Mouse (Mus musculus): Measurements from ENCODE around the gene Pdcd7.
"Not testable (repeated sequence)": the region's sequence is repeated elsewhere in the genome, so short reads cannot be mapped to it uniquely, and the experiment has no call there.

Pdcd7 gene

DNA sequence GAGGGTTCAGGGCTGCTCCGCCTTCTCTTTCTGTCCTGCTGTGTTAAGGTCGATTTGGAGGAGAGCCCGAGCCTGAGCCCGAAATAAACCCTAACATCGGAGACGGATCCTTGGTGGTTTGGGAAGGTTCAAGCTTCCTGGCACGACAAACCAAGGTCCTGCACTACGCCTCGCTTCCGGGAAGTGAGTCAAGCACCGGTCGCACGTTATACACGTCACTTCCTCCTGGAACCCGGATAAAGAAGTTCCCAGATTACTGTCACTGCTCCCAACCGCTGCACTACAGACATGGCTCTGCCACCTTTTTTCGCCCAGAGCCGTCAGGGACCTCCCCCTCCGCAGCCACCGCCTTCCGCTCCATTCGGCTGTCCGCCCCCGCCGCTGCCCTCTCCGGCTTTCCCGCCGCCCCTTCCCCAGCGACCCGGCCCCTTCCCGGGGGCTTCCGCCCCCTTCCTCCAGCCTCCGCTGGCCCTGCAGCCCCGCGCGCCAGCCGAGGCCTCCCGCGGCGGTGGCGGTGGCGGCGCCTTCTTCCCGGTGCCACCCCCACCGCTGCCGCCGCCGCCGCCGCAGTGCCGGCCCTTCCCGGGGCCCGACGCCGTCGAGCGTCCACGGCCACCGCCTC lies at the start of gene Pdcd7:
Gene Pdcd7 (plus strand): TSS at position 251 of the 622 bp plus-strand sequence.
- peak; percentile 88 to 89 for DNase-seq

DNA sequence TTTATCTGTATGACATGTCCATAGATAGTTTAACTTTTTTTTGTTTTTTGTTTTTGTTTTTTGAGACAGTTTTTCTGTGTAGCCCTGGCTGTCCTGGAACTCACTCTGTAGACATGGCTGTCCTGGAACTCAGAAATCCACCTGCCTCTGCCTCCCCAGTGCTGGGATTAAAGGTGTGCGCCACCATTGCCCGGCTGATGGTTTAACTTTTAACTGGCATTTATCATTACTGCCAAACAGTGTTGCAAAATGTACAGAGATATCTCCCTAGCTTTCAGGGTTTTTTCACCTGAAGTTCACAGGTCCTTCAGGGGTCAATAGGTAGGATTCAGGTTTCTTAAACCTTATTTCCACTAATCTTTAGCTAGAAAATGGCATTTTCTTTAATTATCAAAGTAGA lies 48.8 kb upstream of the Pdcd7 start:
- DNase-seq = no peak

DNA sequence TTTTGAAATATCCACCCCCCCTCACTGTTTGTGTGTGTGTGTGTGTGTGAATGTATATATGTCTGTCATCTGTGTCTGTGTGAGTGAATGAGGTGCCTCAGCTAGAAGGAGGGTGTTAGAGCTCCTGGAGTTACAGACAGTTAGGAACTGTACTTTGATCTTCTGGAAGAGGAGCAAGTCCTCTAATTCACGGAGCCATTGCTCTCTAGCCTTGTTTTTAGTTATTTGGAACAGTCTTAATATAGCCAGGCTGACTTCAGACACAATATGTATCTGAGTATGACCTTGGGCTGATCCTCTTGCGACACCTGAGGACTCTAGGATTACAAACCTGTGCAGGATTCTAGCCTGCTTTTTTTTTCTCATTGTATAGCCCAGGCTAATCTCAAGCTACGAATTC lies 47.1 kb upstream of the Pdcd7 start:
- DNase-seq = no peak

DNA sequence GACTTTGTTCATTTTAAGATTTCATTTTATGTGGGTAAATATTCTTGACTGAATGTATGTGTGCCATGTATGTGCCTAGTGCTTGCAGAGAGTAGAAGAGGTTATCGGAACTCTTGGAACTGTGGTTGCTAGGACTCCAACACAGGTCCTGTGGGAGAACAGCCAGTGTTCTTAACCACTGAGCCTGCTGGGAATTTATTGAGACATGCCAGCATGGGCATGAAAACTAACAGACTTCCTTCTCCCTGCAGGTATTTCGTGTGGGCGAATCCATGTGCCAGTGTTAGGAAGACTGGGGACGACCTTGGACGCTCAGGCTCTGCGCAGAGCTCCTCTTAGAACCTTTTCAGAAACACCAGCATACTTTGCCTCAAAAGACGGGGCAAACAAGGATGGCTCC lies 46.3 kb upstream of the Pdcd7 start:
- DNase-seq = no peak

DNA sequence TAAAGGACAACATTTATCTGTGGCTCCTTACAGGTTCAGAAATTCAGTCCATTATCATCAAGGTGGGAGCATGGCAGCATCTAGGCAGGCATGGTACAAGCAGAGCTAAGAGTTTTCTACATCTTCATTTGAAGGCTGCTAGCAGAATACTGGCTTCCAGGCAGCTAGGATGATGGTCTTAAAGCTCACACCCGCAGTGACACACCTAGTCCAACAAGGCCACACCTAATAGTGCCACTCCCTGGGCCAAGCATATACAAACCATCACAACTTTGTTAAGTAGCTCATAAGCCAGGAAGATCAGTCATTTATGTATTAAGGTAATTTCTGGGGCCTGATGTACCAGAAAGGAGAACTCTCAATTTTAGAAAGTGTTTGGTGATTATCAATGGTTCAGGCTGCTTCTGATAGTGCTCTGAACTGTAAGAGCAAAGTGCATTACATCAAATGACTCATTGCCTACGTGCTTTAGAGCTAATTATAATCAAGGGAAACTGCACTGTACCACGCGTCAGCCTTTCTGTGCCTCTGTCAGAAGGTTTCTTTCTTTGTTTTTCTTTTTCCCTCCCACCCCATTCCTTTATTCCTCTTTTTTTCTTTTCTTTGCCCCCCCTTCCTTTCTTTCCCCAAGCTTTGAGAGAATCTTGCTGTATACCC lies 43.4 kb upstream of the Pdcd7 start:
- DNase-seq = no peak

DNA sequence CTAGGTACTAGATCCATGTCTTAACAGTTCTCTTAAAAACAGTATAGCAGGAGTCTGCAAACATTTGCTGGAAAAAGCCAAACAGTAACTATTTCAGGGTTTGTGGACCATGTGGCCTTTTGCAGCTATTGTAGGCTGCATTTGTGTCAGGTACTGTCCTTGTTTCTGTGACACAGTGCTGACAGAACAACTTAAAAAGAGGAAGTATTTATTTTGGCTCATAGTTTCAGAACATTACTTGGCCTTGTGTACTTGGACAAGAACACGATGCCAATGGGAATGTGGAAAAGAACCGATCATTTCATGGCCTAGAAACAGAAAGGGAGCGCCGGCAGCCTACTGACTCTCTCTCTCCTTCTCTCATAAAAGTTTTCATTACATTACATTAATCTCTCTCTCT lies 42.3 kb upstream of the Pdcd7 start:
- no peak for DNase-seq

DNA sequence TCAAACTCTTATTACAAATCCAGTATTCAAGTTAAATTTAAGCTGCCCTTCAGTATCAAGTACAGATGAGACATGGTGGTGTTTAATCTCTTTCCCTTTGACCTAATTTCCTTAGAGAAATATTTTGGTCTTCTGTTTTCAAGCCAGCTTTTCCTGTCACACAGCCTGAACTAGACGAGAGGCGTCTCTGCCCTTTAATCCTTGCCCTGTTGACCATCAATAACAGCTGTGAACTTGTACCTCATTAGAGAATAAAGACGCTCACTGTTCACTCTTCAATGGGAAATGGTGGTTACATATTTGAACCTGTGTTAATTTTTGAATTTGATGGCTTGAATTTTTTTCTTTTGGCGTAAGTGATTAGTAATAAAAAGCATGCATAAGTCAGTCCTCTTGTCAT lies 41.6 kb upstream of the Pdcd7 start:
- no peak for DNase-seq

DNA sequence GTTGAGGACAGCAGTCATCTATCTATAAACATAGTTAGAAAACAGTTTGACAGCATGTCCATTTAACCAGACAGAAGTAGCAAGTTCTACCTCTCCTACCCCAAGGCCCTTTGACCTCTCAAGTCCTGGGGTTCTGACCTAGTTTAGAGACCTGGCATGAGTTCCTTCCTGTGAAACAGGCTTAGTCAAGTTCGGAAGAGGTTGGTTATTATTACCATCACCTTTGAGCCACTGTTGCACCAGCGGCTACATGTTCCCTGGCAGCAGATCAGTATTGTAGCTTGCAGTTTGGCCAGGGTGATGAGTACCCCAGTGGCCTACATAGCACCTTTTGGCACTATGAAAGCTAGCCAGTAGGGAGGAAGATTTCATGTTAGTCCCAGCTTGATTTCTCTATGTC lies 39.2 kb upstream of the Pdcd7 start:
- no peak for DNase-seq

DNA sequence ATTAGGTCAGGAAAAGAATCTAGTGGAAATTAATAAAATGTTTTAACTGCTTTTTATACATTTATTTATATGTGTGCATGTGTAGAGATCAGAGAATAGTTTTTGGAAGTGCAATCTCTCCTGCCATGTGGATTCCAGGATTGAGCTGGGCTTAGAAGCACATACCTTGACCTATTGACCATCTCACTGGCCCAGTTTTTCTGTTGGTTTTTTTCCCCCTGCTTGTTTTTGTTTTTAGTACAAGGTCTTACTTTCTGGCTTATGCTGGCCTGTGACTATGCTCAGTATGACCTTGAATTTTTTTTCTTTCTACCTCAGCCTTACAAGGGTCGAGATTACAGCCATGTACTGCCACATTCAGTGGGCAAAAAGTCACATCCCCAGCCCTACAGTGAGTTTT lies 37.9 kb upstream of the Pdcd7 start:
- no peak for DNase-seq

DNA sequence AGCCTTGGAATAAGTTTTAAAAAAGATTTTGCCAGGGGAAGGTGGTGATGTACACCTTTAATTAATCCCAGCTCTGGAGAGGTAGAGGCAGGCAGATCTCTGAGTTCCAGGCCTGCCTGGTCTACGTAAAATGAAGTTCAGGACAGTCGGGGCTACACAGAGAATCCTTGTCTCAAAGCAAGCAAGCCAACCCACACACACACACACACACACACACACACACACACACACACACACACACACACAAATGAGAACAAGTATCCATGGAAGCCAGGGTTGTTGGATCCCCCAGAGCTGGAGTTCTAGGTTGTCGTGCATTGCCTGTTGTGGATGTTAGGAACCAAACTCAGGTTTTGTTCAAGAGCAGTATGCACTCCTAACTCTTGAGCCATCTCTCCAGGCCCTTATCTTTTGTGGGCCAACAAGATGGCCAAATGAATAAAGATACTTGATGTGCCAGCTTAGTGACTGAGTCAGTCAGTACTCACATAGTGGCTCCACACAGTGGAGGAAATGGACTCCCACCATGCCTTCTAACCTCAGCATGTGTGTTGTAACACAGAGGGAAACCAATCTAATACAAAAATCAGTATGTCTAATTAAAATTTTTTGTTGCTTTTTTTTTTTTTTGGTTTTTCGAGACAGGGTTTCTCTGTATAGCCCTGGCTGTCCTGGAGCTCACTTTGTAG lies 33.1 kb upstream of the Pdcd7 start:
- DNase-seq = no peak

DNA sequence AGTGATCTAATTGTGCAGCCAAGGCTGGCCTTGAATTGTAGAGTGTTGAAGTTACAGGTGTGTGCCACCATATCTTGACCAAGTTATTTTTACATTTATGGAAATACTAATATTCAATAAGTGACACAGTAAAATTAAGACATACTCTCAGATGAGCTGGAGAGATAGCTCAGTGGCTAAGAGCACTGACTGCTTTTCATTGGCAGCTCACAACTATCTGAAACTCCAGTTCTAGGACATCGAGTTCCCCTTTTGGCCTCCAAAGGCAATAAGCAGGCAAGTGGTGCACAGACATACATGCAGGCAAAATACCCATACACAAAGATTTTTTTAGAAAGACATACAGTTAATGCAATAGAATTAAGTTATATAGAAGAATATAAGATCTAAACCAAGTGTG lies 32.1 kb upstream of the Pdcd7 start:
- no peak for DNase-seq

DNA sequence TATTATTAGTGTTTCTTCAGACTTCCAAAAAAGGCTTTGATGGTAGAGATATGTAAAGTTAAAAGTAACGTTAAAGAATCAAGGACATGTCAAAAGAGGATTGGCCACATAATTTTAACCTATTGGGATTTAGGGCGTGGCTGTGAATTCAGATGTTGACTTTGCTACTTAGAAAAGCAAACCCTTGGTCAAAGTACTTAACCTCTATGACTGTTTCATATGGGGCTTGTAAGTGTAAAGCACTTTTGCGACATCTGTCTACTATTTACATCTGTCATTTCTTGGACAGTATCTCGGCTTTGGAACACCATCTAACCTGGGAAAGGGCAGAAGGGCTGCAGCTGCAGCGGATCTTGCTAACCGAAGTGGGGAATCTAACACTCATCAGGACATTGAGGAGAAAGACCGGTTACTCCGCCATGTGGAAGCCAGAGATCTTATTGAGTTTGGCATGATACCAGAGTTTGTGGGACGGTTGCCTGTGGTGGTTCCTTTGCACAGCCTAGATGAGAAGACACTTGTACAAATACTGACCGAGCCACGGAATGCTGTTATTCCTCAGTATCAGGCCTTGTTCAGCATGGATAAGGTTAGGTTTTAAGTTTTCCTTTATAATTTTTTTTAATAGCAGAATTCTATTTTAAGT lies 23.5 kb upstream of the Pdcd7 start:
- DNase-seq = no peak

DNA sequence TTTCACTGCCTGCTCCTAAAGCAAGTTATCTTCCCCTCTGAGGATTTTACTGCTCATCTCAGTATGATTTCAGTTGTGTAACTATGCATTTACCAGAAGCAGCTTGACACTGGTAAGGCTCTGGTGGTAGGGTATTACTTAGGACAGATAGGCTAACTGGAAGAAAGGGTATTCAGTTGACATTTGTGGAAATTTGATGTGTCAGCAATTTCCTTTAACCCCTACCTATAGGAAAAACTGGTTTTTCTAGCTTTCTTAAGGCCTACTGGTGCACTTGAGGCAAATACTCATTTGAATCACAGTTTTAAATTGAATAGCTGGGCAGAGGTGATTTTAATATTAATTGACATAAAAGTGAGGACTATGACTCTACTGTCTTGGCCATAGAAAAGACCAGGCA lies 19.9 kb upstream of the Pdcd7 start:
- DNase-seq = no peak

DNA sequence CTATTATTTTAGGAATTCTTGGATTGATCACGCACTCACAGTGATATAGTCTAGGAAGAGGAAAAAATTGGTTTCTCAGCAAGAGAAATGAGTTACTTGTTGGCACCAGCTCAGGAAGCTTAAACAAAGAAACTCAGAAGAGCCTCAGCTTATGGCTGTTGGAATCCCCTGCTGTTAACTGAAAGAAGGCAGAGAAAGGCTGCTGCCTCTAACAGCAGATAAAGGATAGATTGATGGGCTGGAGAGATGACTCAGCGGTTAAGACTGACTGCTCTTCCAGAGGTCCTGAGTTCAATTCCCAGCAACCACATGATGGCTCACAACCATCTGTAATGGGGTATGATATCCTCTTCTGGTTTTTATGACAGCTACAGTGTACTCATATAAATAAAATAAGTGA lies 18.5 kb upstream of the Pdcd7 start:
- DNase-seq = no peak

DNA sequence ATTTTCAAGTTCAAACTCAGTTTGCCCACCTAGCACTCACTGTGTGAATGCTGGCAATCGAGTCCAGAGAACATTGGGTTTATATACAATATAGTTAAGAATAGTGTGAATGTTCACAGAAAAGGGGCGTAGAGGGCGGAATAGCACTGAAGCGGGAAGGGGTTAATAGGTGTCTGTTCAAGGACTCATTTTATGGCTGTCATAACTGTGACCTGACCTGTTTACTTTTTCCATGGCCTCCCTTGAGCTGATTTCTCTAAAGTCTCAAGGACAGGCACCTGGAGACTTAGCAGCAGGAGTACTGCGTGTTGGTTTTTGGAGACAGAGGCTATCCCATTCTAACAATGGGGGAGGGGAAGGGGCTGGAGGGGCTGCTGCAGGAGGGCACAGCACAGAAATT lies 11.9 kb upstream of the Pdcd7 start:
- DNase-seq = no peak

DNA sequence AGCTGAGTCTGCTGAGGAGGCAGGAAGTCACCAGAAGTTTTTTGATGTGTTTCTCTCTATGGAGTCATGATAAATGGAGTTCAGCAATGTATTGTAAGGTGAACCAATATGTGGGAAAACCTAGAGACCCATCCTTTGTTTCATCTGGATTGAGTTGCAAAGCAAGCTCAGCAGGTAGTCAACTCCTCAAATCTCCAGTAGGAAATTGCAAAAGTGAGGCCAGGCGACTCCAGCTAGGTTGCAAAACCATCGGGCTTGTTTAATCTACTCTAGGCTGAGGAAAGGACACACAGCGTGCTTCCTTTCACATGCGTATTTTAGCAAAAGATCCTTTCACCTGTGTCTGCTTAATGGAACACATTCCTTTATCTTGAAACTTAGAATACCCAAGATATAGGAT lies 6.8 kb upstream of the Pdcd7 start:
- no peak for DNase-seq

DNA sequence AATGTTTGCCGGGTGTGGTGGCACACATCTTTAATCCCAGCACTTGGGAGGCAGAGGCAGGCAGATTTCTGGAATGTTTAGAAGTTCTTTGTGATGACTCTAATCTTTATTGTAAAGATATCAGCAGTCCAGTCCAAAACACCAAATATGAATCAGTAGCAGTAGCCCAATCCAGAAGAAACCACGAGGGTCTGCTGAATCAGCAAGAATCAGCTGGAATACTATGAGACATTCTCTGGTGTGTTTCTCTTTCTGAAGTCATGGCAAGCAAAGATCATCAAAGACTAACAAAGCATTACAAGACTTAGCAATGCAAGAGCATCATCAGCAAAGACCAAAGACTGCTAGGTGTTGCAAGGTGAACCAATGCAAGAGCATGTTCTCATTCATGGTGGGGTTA lies 5.5 kb upstream of the Pdcd7 start:
- DNase-seq = no peak

DNA sequence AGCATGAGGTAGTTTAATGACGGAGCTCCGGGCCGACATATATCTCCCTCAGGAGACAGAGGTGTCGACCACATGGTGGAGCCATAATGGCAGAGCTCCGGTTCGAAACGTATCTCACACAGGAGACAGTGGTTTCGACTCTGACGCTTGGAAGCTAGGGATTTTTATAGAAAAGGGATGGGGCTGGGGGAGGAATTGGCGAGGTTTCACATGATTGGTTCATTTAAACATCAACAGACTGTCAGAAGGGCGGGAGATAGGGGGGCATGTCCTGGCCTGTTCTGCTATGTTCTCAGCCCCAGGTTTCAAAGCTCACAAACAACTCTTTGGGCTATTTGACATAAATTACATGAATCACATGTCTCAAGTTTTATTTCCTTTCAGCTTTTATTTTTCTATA lies 465 bp upstream of the Pdcd7 start:
- not testable (repeated sequence) for DNase-seq

DNA sequence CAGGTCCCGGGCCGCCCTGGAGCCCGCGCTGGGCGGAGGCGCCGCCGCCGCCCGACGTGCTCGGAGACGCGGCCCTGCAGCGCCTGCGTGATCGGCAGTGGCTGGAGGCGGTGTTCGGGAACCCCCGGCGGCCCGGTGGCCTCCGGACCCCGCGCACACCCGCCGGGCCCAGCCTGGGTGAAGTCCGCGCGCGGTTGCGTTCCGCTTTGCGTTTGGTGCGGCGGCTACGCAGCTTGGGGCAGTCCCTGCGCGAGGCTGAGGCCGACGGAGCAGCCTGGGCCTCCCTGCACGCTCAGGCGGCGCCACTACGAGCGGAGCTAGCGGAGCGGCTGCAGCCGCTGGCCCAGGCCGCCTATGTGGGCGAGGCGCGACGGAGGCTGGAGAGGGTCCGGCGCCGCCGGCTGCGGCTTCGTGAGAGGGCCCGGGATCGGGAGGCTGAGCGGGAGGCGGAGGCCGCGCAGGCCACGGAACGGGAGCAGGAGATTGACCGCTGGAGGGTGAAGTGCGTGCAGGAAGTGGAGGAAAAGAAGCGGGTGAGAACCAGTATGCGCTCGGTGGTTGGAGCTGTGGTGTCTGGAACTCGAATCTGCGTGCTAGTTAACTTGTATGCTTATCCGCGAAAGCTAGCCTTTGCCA lies 690 bp downstream of the Pdcd7 start:
- peak; percentile 49 to 56 for DNase-seq

DNA sequence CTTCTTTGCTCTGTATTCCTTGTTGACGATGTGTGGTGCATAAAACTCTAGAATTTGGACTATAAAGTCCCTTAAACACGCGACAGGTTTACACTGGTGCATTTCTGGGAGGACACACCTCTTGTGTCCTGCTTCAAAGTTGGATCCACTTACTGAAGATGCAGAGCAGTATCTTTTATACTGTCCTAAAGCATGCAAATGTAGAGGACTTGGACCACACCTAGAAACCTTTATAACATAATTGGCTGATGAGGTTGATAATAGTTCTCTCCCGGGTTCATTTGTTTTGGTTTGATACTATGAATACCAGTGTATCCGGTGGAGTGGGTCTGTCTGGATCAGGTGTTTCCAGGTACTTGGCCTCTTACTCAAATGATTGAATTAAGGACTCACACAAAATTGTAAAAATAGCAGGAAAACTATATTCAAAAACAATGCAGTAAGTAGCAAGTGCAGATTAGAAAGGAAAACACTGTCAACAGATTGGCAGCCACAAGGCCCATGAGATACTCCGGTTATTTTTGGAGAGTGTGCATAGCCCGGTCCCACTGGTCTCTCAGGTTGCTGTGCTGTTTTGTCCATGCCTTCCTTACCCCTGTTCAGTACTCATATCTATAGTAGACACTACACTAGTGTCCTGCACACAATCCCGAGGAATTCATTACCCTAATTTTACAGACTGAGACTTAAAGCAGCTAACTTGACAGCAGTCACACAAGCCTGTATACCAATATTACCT lies 1.4 kb downstream of the Pdcd7 start:
- no peak for DNase-seq

DNA sequence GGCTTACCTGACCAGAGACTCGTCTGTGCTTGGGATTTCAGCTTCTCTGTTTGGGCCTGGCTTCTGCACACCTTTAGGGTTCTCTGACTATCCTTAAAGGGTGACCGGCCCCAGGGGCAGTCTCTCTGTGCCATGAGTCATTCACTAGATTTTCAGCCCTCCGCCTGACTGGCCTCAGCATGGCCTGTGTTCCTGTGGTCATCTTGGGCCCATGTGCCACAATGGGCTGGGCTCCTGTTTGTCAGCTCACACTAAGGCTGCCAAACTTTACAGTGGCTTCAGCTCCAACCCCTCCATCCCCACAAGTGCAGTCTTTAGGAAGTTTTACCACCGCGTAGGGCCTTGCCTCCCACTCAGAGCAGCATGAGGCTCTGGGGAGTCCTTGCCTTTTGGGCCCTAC lies 7.3 kb downstream of the Pdcd7 start:
- DNase-seq = no peak

DNA sequence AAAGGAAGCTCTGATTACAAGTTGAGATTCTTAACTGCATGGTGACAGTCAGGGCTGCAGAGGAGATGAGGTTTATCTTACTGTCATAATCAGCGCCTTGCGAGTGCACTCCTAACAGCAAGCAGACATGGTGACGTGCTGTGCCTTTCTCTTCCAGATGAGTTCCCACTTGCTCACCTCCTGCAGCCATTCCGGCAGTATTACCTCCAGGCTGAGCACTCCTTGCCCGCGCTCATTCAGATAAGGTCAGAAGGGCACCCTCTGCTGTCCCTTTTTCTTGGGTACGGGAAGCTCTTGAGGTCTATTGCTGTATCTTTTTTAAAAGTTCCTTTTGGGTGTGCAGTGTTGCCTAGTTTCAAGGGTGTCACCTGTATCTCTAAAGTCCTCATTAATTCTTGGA lies 10.7 kb downstream of the Pdcd7 start:
- DNase-seq = no peak

DNA sequence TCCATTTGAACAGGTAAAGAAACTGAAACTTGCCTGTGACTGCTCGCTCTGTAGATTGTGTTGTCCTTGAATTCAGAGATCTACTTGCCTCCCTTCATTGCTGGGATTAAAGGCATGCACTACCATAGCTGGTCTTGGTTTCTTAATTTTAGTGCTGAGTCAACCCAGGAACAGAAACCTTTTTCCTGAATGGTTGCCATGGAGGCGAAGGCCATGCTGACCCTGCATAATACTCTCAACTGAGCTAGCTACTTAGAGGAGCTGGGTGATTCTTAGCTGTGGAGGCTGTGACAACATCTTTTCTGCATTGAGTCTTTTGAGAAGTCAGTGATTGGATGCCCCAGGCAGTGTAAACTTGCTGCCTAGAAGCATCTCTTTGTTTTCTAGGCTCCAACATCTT lies 11.1 kb downstream of the Pdcd7 start:
- DNase-seq = no peak

Measured in thymus, postnatal 36 days (tissue).